Mouse (Mus musculus): ENCODE measurements at regions not wholly inside any gene's neighbourhood (a gene's known extent, or its start where the extent isn't known, plus 50 kb on each side); places are given as distances from the start of the nearest gene placed in this dataset.

DNA sequence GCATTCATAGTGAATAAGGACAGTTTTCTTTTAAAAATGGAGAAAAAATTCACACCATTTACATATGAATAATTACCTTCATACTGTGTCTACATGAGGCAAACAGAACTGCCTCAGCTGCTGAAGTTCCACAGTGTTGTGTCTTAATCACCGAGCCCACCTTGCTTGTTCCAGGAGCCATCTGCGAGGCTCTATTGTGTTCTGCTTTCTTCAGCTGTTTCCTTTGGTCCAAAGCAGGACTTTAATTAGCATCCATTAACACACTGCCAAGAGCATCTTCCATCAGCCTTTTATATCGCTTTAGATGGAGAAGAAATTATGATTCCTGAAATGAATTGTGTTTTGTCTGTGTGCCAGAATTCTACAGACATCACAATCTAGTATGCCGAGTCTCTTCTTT is 3423.1 kb upstream of the Lrrc6 start:
- DNase-seq: no peak

DNA sequence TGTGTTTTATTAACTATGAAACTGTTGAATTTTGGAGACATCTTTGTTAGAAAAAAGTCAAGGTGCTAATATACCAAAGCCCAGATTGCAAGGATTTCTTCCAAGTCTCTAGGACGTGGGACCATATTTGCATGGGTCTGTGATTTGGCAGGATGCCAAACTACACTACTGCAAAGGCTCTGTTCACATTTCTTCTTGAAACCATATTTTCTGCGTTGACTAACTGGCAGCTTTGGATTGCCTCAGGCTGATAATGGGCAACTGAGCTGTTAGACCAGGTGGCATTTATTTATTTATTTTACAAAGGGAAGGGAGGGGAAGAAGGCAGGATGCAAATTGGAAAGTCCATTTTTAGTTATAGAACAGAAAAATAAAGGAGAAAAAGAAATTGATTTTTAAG is 3422.6 kb upstream of the Lrrc6 start:
- DNase-seq: peak; percentile 13

GRCm38 (mm10) chr15:69922176-69922575 is 3421.5 kb upstream of the Lrrc6 start:
- no peak for DNase-seq

DNA sequence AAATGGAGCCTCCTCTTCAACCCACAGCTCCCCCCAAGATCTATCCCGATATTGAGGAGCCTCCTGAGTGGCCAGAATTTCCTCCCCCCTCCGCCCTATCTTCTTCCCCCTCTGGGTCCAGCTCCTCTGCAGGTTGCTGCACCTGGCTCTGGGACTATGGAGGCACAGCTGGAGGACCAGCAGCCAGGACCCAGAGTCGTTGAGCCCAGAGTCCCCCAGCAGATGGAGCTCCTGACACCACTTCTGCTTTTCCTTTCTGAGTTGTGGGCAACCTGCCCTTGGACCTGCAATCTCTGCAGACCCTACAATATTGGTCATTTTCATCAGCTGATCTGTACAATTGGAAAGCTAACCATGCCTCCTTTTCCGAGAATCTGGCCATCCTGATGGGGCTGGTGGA is 3385.1 kb upstream of the Lrrc6 start:
- DNase-seq: no peak

DNA sequence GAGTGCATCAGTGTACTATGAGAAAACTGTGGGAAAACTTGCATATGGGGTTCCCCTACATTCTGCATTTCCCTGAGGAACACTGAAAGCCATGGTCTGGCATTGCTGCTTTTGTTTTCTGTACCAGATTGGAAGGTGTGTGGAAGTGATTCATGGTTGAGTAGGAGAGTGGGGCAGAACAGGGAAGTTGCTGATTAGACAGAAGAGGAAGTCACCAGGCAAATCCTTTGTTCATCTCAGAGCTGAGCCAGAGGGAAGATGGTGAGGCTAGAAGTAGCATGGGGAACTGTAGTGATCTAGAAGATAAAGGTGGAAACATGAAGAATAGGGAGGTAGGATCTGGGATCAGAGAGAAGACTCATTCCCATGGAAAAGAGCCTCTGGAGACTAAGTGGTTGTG is 3377.8 kb upstream of the Lrrc6 start:
- no peak for DNase-seq

DNA sequence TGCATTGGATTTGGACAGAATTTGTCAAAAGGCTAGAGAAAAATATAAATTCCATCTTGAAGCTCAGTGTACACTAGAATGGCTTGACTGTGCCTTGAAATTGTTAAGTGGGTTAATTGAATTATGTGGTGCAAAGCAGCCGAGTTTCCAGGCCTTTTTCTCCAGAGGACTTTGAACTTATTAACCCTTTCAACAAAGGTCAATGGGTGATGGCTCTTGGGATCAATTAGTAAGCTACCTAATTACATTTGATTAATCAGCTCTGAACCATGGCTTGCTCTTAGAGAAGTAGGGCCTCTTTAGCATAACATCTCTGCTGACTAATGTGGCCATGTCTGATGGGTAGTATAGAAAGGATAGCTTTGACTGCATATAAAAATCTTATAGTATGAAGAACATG is 3352.8 kb upstream of the Lrrc6 start:
- no peak for DNase-seq

DNA sequence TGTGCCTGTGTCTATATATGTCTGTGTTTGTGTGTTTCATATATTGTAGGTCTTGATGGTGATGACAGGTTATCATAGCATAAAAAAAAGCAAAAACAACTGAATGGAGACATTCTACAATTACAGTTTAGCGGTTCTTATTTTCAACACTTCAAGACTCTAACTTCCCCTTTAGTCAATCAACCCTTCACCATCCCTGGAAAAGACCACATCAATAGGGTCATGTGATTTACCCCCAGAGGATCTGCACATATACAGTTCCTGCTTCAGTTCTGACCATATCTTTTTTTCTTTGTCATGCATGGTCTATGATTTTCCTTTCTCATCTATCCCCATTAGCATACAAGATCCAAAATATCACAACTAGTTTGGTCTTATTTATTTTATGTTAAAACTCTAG is 3348.9 kb upstream of the Lrrc6 start:
- no peak for DNase-seq

All from right cerebral cortex, postnatal 4 days (tissue).